Mouse (Mus musculus) kidney, embryonic 16.5 days (tissue): ENCODE measurements at regions not wholly inside any gene's neighbourhood (a gene's known extent, or its start where the extent isn't known, plus 50 kb on each side); places are given as distances from the start of the nearest gene placed in this dataset.
A peak's percentile ranks its signal among the peaks of the same experiment; 100 is the strongest.
"Not testable (repeated sequence)": the region's sequence is repeated elsewhere in the genome, so short reads cannot be mapped to it uniquely, and the experiment has no call there.

Experiments used
- ATAC-seq: fragments of 200-750 bp; cut with Nextera tagmentation; 2 replicates; pipeline ENCODE4 v1.8.0; 2017; ENCODE audit warnings: moderate TSS enrichment; ENCODE audit not compliant: low FRiP score, low TSS enrichment
- H3K27ac ChIP-seq: fragments of 300-500 bp; sonication (generic); 2 replicates; pipeline ENCODE4 v1.5.1; 2014; ENCODE audit warnings: low read length
- H3K27me3 ChIP-seq: fragments of 300-500 bp; sonication (generic); 2 replicates; pipeline ENCODE4 v1.6.1; 2014; ENCODE audit warnings: low read length, control low read depth, mixed read lengths; ENCODE audit not compliant: insufficient read depth
- H3K36me3 ChIP-seq: fragments of 300-500 bp; sonication (generic); 2 replicates; pipeline ENCODE4 v1.6.1; 2014; ENCODE audit warnings: low read length, control low read depth, mixed read lengths; ENCODE audit not compliant: insufficient read depth
- H3K4me1 ChIP-seq: fragments of 300-500 bp; sonication (generic); 2 replicates; pipeline ENCODE4 v1.6.1; 2014; ENCODE audit warnings: low read length, control low read depth, mixed read lengths; ENCODE audit not compliant: insufficient read depth
- H3K4me2 ChIP-seq: fragments of 300-500 bp; sonication (generic); replicated peaks from 2 replicates; pipeline ENCODE4 v1.6.1; 2014; ENCODE audit warnings: low read depth, low read length
- H3K4me3 ChIP-seq: fragments of 300-500 bp; sonication (generic); 2 replicates; pipeline ENCODE4 v1.5.1; 2014; ENCODE audit warnings: mild to moderate bottlenecking, low read length
- H3K9ac ChIP-seq: fragments of 300-500 bp; sonication (generic); replicated peaks from 2 replicates; pipeline ENCODE4 v1.6.1; 2014; ENCODE audit warnings: low read length
- H3K9me3 ChIP-seq: fragments of 300-500 bp; sonication (generic); 2 replicates; pipeline ENCODE4 v1.6.1; 2016; ENCODE audit warnings: low read length, control low read depth
- WGBS: fragments of 180-500 bp; shearing (Covaris S2); extraction: QIAGEN DNeasy Blood & Tissue Kit; methylation state at CpG from one replicate; pipeline ENCODE4 v1.1.7; 2014; 5-methylcytosine and 5-hydroxymethylcytosine counted together

- not testable (repeated sequence) for H3K27ac ChIP-seq, H3K4me3 ChIP-seq, H3K4me1 ChIP-seq, H3K27me3 ChIP-seq, H3K9me3 ChIP-seq, ATAC-seq, H3K36me3 ChIP-seq, H3K9ac ChIP-seq, H3K4me2 ChIP-seq
- 76% methylated on average over 2 of the region's 7 CpGs for WGBS
These were observed 84.8 kb upstream of the Ezh2 start for GRCm38 (mm10) chr6:47679946-47680345.

GRCm38 (mm10) chr6:47672741-47673140 lies 77.6 kb upstream of the Ezh2 start:
- WGBS = no CpG with 5 or more reads among the region's 33 CpGs
- not testable (repeated sequence) for H3K27me3 ChIP-seq, H3K9me3 ChIP-seq, H3K4me1 ChIP-seq, H3K9ac ChIP-seq, ATAC-seq, H3K27ac ChIP-seq, H3K36me3 ChIP-seq
- peak overlapping the region; percentile 32 for H3K4me3 ChIP-seq
- H3K4me2 ChIP-seq = peak overlapping the region; percentile 41; the same call in 1 of the 2 replicates

- H3K4me2 ChIP-seq, H3K4me1 ChIP-seq, H3K27ac ChIP-seq, H3K9me3 ChIP-seq, H3K9ac ChIP-seq, H3K27me3 ChIP-seq, H3K36me3 ChIP-seq, ATAC-seq, H3K4me3 ChIP-seq: not testable (repeated sequence)
- WGBS = 68% methylated on average over 2 of the region's 3 CpGs
These were observed 57.7 kb upstream of the Ezh2 start for GRCm38 (mm10) chr6:47652880-47653279.

GRCm38 (mm10) chr6:47651385-47651718 lies 56.2 kb upstream of the Ezh2 start:
- H3K4me1 ChIP-seq, H3K36me3 ChIP-seq, H3K9me3 ChIP-seq, H3K27me3 ChIP-seq: not testable (repeated sequence)
- peak overlapping the region; percentile 73 for H3K9ac ChIP-seq
- WGBS = under 1% methylated on average over 22 of the region's 23 CpGs
- H3K4me3 ChIP-seq = peak overlapping the region; percentile 69
- peak overlapping the region; percentile 36; the same call in 1 of the 2 replicates for H3K27ac ChIP-seq
- peak; percentile 65; the same call in 1 of the 2 replicates for ATAC-seq
- peak overlapping the region; percentile 82 for H3K4me2 ChIP-seq

GRCm38 (mm10) chr6:47650463-47651384 lies 55.6 kb upstream of the Ezh2 start:
- peak overlapping the region; percentile 73 for H3K9ac ChIP-seq
- peak overlapping the region; percentile 69 for H3K4me3 ChIP-seq
- WGBS = 3% methylated on average over 39 of the region's 46 CpGs
- H3K9me3 ChIP-seq = no peaks in the 10 kb centered on the region
- H3K4me1 ChIP-seq = no peaks in the 10 kb centered on the region
- H3K27me3 ChIP-seq = 0 out of 2 replicates have a peak, but pooled peaks cover 3% of the 10 kb centered on the region
- peak; percentile 98 for ATAC-seq
- no peaks in the 10 kb centered on the region for H3K36me3 ChIP-seq
- peak overlapping the region; percentile 36; the same call in 1 of the 2 replicates for H3K27ac ChIP-seq
- H3K4me2 ChIP-seq = peak overlapping the region; percentile 82

- WGBS = 86% methylated on average over 6 of the region's 6 CpGs
- H3K27ac ChIP-seq = no peak overlapping the region
These were observed 54.8 kb upstream of the Ezh2 start for GRCm38 (mm10) chr6:47649961-47650360.

GRCm38 (mm10) chr6:47649451-47649931 lies 54.4 kb upstream of the Ezh2 start:
- ATAC-seq = no peak
- no peaks in the 10 kb centered on the region for H3K36me3 ChIP-seq
- H3K4me2 ChIP-seq = no peak overlapping the region
- H3K4me3 ChIP-seq = no peak overlapping the region
- 56% methylated on average over 5 of the region's 5 CpGs for WGBS
- H3K27me3 ChIP-seq = 0 out of 2 replicates have a peak, but pooled peaks cover 3% of the 10 kb centered on the region
- no peak overlapping the region for H3K27ac ChIP-seq
- H3K4me1 ChIP-seq = no peaks in the 10 kb centered on the region
- no peaks in the 10 kb centered on the region for H3K9me3 ChIP-seq
- no peak overlapping the region for H3K9ac ChIP-seq

More at GRCm38 (mm10) chr6:47649961-47650360, 54.8 kb upstream of the Ezh2 start:
- H3K9me3 ChIP-seq = no peaks in the 10 kb centered on the region
- H3K9ac ChIP-seq = no peak overlapping the region
- no peak overlapping the region; the same call in 1 of the 2 replicates for H3K4me2 ChIP-seq
- H3K4me3 ChIP-seq = no peak overlapping the region
- H3K27me3 ChIP-seq = 0 out of 2 replicates have a peak, but pooled peaks cover 3% of the 10 kb centered on the region
- no peak for ATAC-seq
- no peaks in the 10 kb centered on the region for H3K36me3 ChIP-seq
- H3K4me1 ChIP-seq = no peaks in the 10 kb centered on the region

- Histone ChIP-seq H3K9me3 (no peaks in the 10 kb centered on the region), H3K27ac (no peak overlapping the region), H3K27me3 (0 out of 2 replicates have a peak, but pooled peaks cover 3% of the 10 kb centered on the region), H3K9ac (no peak overlapping the region), H3K4me2 (no peak overlapping the region), H3K4me3 (no peak overlapping the region), H3K4me1 (no peaks in the 10 kb centered on the region), H3K36me3 (no peaks in the 10 kb centered on the region)
- WGBS = 85% methylated on average over 5 of the region's 5 CpGs
- no peak for ATAC-seq
These were observed 53.8 kb upstream of the Ezh2 start for GRCm38 (mm10) chr6:47648899-47649298.

- Histone ChIP-seq H3K27me3 (0 out of 2 replicates have a peak, but pooled peaks cover 3% of the 10 kb centered on the region), H3K9me3 (no peaks in the 10 kb centered on the region), H3K4me2 (no peak overlapping the region), H3K27ac (no peak overlapping the region), H3K36me3 (no peaks in the 10 kb centered on the region), H3K4me1 (no peaks in the 10 kb centered on the region), H3K4me3 (no peak overlapping the region), H3K9ac (no peak overlapping the region)
- 89% methylated on average over 7 of the region's 7 CpGs for WGBS
- ATAC-seq = no peak
These were observed 53.2 kb upstream of the Ezh2 start for GRCm38 (mm10) chr6:47648316-47648715.

GRCm38 (mm10) chr6:47647876-47648275 lies 52.7 kb upstream of the Ezh2 start:
- H3K36me3 ChIP-seq = no peaks in the 10 kb centered on the region
- 74% methylated on average over 8 of the region's 8 CpGs for WGBS
- no peak overlapping the region for H3K9ac ChIP-seq
- H3K9me3 ChIP-seq = no peaks in the 10 kb centered on the region
- 0 out of 2 replicates have a peak, but pooled peaks cover 3% of the 10 kb centered on the region for H3K27me3 ChIP-seq
- no peaks in the 10 kb centered on the region for H3K4me1 ChIP-seq
- H3K27ac ChIP-seq = no peak overlapping the region
- no peak for ATAC-seq
- no peak overlapping the region for H3K4me3 ChIP-seq
- H3K4me2 ChIP-seq = no peak overlapping the region
